Mouse (Mus musculus): ENCODE measurements around the gene Tspan11.

GRCm38 (mm10) chr6:127840171-127840570 is 47.2 kb upstream of the Tspan11 start:
- TF ChIP-seq CTCF (IDR thresholded peaks at IDR 0.05) (no peak), EP300 (IDR thresholded peaks at IDR 0.05) (no peak)

All from lung, postnatal 0 days (tissue).